Mouse (Mus musculus): ENCODE measurements around the gene Cd164l2. TPM values are rescaled to one million over a fixed set of nuclear protein-coding genes. Genes with fewer than 3 reads are reported as not detected.

Cd164l2 gene
- polyA plus RNA-seq, 1 experiment = 0.90 TPM

DNA sequence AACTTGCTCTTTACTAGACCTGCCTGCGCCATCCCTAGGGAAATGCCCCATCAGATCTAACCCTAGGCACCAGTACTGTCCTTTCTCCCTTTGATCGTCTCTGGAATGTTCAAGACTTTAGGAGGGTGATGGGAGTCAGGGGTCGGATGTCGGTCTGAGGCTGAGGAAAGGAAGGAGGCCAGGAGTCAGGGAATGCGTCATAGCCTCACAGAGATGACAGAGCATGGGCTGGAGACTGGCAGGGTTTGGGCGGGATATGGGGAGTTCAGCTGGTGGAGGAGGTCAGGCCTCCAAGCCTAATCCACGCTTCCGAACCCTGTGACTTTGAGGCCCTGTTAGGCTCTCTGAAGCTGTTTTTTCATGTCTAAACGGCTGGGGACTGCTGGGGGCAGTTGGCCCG lies 1.7 kb downstream of the Cd164l2 start:
- no peak overlapping the region for H3K27ac ChIP-seq (ENCODE audit: control insufficient read depth, insufficient read depth, low read length)
- no peak overlapping the region for H3K4me3 ChIP-seq (ENCODE audit: control insufficient read depth, insufficient read depth, low read length)
- TF ChIP-seq POLR2A (IDR thresholded peaks at IDR 0.05; ENCODE audit: control insufficient read depth, extremely low read depth, insufficient read depth, low read length, poor library complexity) (no peak), CTCF (IDR thresholded peaks at IDR 0.05; ENCODE audit: borderline replicate concordance, control insufficient read depth, extremely low read depth, insufficient read depth, low read length, poor library complexity) (no peak)
- peaks cover 19% of the 10 kb centered on the region for H3K4me1 ChIP-seq (replicated peaks; ENCODE audit: control insufficient read depth, insufficient read depth, low read length)
- no peaks in the 10 kb centered on the region for H3K36me3 ChIP-seq (ENCODE audit: control insufficient read depth, insufficient read depth, low read length)
- no peaks in the 10 kb centered on the region for H3K27me3 ChIP-seq (ENCODE audit: control insufficient read depth, insufficient read depth, low read length)
- 82% methylated on average over 10 of the region's 10 CpGs for WGBS
- no peak for DNase-seq

- H3K36me3 ChIP-seq (ENCODE audit: control insufficient read depth, insufficient read depth, low read length) = no peaks in the 10 kb centered on the region
- H3K4me1 ChIP-seq (replicated peaks; ENCODE audit: control insufficient read depth, insufficient read depth, low read length) = peaks cover 9% of the 10 kb centered on the region
- peak; percentile 85; the same call in 1 of the 2 replicates for TF ChIP-seq CTCF (IDR thresholded peaks at IDR 0.05; ENCODE audit: borderline replicate concordance, control insufficient read depth, extremely low read depth, insufficient read depth, low read length, poor library complexity)
- no peak for TF ChIP-seq POLR2A (IDR thresholded peaks at IDR 0.05; ENCODE audit: control insufficient read depth, extremely low read depth, insufficient read depth, low read length, poor library complexity)
- no peak overlapping the region for H3K4me3 ChIP-seq (ENCODE audit: control insufficient read depth, insufficient read depth, low read length)
- no peak overlapping the region for H3K27ac ChIP-seq (ENCODE audit: control insufficient read depth, insufficient read depth, low read length)
- peak; percentile 75 for DNase-seq
- H3K27me3 ChIP-seq (ENCODE audit: control insufficient read depth, insufficient read depth, low read length) = no peaks in the 10 kb centered on the region
- 18% methylated on average over 5 of the region's 5 CpGs for WGBS
These were observed 5.7 kb downstream of the Cd164l2 start for GRCm38 (mm10) chr4:133217641-133218040.

DNA sequence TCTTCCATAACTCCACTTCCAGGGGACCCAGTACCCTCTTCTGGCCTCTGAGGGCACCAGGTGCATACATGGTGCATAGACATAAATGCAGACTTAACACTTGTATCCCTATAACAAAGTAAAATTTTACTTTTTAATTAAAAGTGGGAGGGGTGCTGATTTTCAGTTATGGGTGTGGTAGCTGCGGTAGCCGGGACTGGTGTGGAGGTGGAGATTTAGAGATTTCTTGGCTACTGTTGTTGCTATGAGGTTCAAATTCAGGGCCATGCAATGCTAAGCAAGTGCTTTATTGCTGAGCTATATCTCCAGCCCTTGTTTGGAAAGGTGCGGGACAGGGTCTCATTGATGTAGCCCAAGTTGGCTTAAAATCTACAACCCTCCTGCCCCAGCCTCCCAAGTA lies 6.8 kb downstream of the Cd164l2 start:
- no peaks in the 10 kb centered on the region for H3K27me3 ChIP-seq (ENCODE audit: control insufficient read depth, insufficient read depth, low read length)
- no peaks in the 10 kb centered on the region for H3K4me1 ChIP-seq (replicated peaks; ENCODE audit: control insufficient read depth, insufficient read depth, low read length)
- WGBS = 95% methylated on average over 3 of the region's 3 CpGs

GRCm38 (mm10) chr4:133220656-133221055 lies 8.7 kb downstream of the Cd164l2 start:
- H3K27me3 ChIP-seq (ENCODE audit: control insufficient read depth, insufficient read depth, low read length) = no peaks in the 10 kb centered on the region
- H3K36me3 ChIP-seq (ENCODE audit: control insufficient read depth, insufficient read depth, low read length) = no peaks in the 10 kb centered on the region
- 0 out of 2 replicates have a peak, but pooled peaks cover 2% of the 10 kb centered on the region for H3K4me1 ChIP-seq (replicated peaks; ENCODE audit: control insufficient read depth, insufficient read depth, low read length)
- no peak for DNase-seq
- no peak overlapping the region for H3K4me3 ChIP-seq (ENCODE audit: control insufficient read depth, insufficient read depth, low read length)
- WGBS = 57% methylated on average over 25 of the region's 25 CpGs
- no peak for TF ChIP-seq POLR2A (IDR thresholded peaks at IDR 0.05; ENCODE audit: control insufficient read depth, extremely low read depth, insufficient read depth, low read length, poor library complexity)
- no peak for TF ChIP-seq CTCF (IDR thresholded peaks at IDR 0.05; ENCODE audit: borderline replicate concordance, control insufficient read depth, extremely low read depth, insufficient read depth, low read length, poor library complexity)
- no peak overlapping the region for H3K27ac ChIP-seq (ENCODE audit: control insufficient read depth, insufficient read depth, low read length)

More for the DNA sequence above, 6.8 kb downstream of the Cd164l2 start:
- TF ChIP-seq CTCF (IDR thresholded peaks at IDR 0.05; ENCODE audit: borderline replicate concordance, control insufficient read depth, extremely low read depth, insufficient read depth, low read length, poor library complexity) (no peak), POLR2A (IDR thresholded peaks at IDR 0.05; ENCODE audit: control insufficient read depth, extremely low read depth, insufficient read depth, low read length, poor library complexity) (no peak)
- no peak for DNase-seq
- no peak overlapping the region for H3K27ac ChIP-seq (ENCODE audit: control insufficient read depth, insufficient read depth, low read length)
- H3K4me3 ChIP-seq (ENCODE audit: control insufficient read depth, insufficient read depth, low read length) = no peak overlapping the region
- H3K36me3 ChIP-seq (ENCODE audit: control insufficient read depth, insufficient read depth, low read length) = no peaks in the 10 kb centered on the region

DNA sequence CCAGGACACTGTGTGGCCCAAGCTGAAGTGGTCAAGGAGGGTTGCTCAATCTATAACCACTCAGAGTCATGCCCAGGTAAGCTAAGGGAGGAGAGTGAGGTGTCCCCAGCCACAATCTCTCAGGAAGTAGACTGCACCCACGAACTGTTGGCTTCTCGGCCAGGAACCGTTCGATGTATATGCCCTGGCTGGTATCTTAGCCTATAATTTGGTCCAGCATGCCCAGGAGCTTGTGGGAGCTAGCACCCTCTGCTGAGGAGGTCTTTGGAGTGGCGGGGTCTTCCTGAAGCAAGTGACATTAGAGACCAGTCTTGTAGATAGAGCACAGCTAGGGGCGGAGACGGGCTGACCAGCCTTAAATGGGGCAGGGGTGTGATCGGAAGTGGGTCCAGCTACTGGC lies 9.8 kb downstream of the Cd164l2 start:
- H3K27me3 ChIP-seq (ENCODE audit: control insufficient read depth, insufficient read depth, low read length) = no peaks in the 10 kb centered on the region
- H3K4me1 ChIP-seq (replicated peaks; ENCODE audit: control insufficient read depth, insufficient read depth, low read length) = 0 out of 2 replicates have a peak, but pooled peaks cover 2% of the 10 kb centered on the region
- DNase-seq = no peak
- no peak overlapping the region for H3K4me3 ChIP-seq (ENCODE audit: control insufficient read depth, insufficient read depth, low read length)
- H3K36me3 ChIP-seq (ENCODE audit: control insufficient read depth, insufficient read depth, low read length) = no peaks in the 10 kb centered on the region
- TF ChIP-seq POLR2A (IDR thresholded peaks at IDR 0.05; ENCODE audit: control insufficient read depth, extremely low read depth, insufficient read depth, low read length, poor library complexity) (no peak), CTCF (IDR thresholded peaks at IDR 0.05; ENCODE audit: borderline replicate concordance, control insufficient read depth, extremely low read depth, insufficient read depth, low read length, poor library complexity) (no peak)
- WGBS = 78% methylated on average over 8 of the region's 8 CpGs
- no peak overlapping the region for H3K27ac ChIP-seq (ENCODE audit: control insufficient read depth, insufficient read depth, low read length)

- DNase-seq = no peak
- Histone ChIP-seq H3K27ac (ENCODE audit: control insufficient read depth, insufficient read depth, low read length) (no peak overlapping the region), H3K27me3 (ENCODE audit: control insufficient read depth, insufficient read depth, low read length) (no peaks in the 10 kb centered on the region), H3K4me3 (ENCODE audit: control insufficient read depth, insufficient read depth, low read length) (no peak overlapping the region), H3K4me1 (replicated peaks; ENCODE audit: control insufficient read depth, insufficient read depth, low read length) (0 out of 2 replicates have a peak, but pooled peaks cover 2% of the 10 kb centered on the region), H3K36me3 (ENCODE audit: control insufficient read depth, insufficient read depth, low read length) (no peaks in the 10 kb centered on the region)
- 81% methylated on average over 5 of the region's 5 CpGs for WGBS
- TF ChIP-seq CTCF (IDR thresholded peaks at IDR 0.05; ENCODE audit: borderline replicate concordance, control insufficient read depth, extremely low read depth, insufficient read depth, low read length, poor library complexity) (no peak), POLR2A (IDR thresholded peaks at IDR 0.05; ENCODE audit: control insufficient read depth, extremely low read depth, insufficient read depth, low read length, poor library complexity) (no peak)
These were observed 11.9 kb downstream of the Cd164l2 start for GRCm38 (mm10) chr4:133223875-133224274.

- no peaks in the 10 kb centered on the region for H3K27me3 ChIP-seq (ENCODE audit: control insufficient read depth, insufficient read depth, low read length)
- no peak for DNase-seq
- no peaks in the 10 kb centered on the region for H3K36me3 ChIP-seq (ENCODE audit: control insufficient read depth, insufficient read depth, low read length)
- 0 out of 2 replicates have a peak, but pooled peaks cover 2% of the 10 kb centered on the region for H3K4me1 ChIP-seq (replicated peaks; ENCODE audit: control insufficient read depth, insufficient read depth, low read length)
- TF ChIP-seq POLR2A (IDR thresholded peaks at IDR 0.05; ENCODE audit: control insufficient read depth, extremely low read depth, insufficient read depth, low read length, poor library complexity) (no peak), CTCF (IDR thresholded peaks at IDR 0.05; ENCODE audit: borderline replicate concordance, control insufficient read depth, extremely low read depth, insufficient read depth, low read length, poor library complexity) (no peak)
- no peak overlapping the region for H3K27ac ChIP-seq (ENCODE audit: control insufficient read depth, insufficient read depth, low read length)
- 90% methylated on average over 10 of the region's 10 CpGs for WGBS
- H3K4me3 ChIP-seq (ENCODE audit: control insufficient read depth, insufficient read depth, low read length) = no peak overlapping the region
These were observed 14.1 kb downstream of the Cd164l2 start for GRCm38 (mm10) chr4:133226073-133226472.
